Mouse (Mus musculus) forebrain, embryonic 15.5 days (tissue): ENCODE data around the gene Ppp2r5c. TPM values are rescaled to one million over a fixed set of nuclear protein-coding genes. Genes with fewer than 3 reads are reported as not detected.

ENCODE experiments used
- ATAC-seq: fragments of 200-750 bp; cut with Nextera tagmentation; replicated peaks from 2 replicates; pipeline ENCODE4 v1.8.0; 2017; ENCODE audit warnings: mild to moderate bottlenecking, moderate TSS enrichment, moderate library complexity
- H3K27ac ChIP-seq: fragments of 300-500 bp; sonication (generic); replicated peaks from 2 replicates; pipeline ENCODE4 v1.5.1; 2015; ENCODE audit warnings: mild to moderate bottlenecking, inconsistent platforms
- H3K27me3 ChIP-seq: fragments of 300-500 bp; sonication (generic); 2 replicates; pipeline ENCODE4 v1.6.1; 2015; ENCODE audit warnings: inconsistent platforms
- H3K36me3 ChIP-seq: fragments of 300-500 bp; sonication (generic); 2 replicates; pipeline ENCODE4 v1.6.1; 2015; ENCODE audit warnings: mild to moderate bottlenecking, inconsistent platforms
- H3K4me1 ChIP-seq: fragments of 300-500 bp; sonication (generic); 2 replicates; pipeline ENCODE4 v1.6.1; 2015; ENCODE audit warnings: inconsistent platforms
- H3K4me2 ChIP-seq: fragments of 300-500 bp; sonication (generic); replicated peaks from 2 replicates; pipeline ENCODE4 v1.6.1; 2015; ENCODE audit warnings: mild to moderate bottlenecking, inconsistent platforms
- H3K4me3 ChIP-seq: fragments of 300-500 bp; sonication (generic); 2 replicates; pipeline ENCODE4 v1.5.1; 2015; ENCODE audit warnings: mild to moderate bottlenecking, inconsistent platforms
- H3K9ac ChIP-seq: fragments of 300-500 bp; sonication (generic); replicated peaks from 2 replicates; pipeline ENCODE4 v1.6.1; 2015; ENCODE audit warnings: mild to moderate bottlenecking, inconsistent platforms
- H3K9me3 ChIP-seq: fragments of 300-500 bp; sonication (generic); 2 replicates; pipeline ENCODE4 v1.6.1; 2016; ENCODE audit warnings: inconsistent platforms
- WGBS: fragments of 180-500 bp; shearing (Covaris S2); methylation state at CpG from one replicate; pipeline ENCODE4 v1.1.7; 2015; ENCODE audit warnings: mixed read lengths; 5-methylcytosine and 5-hydroxymethylcytosine counted together
- polyA plus RNA-seq: library from polyadenylated mRNA; unstranded; fragments of >200 nt; fragmentation: Nextera tagmentation; extraction: Ambion mirVana; gene quantifications from 2 replicates; pipeline ENCODE4 v1.2.1, GENCODE M21; 2015

The Ppp2r5c gene
- polyA plus RNA-seq, 1 experiment from 2014 or later: 137 TPM

DNA sequence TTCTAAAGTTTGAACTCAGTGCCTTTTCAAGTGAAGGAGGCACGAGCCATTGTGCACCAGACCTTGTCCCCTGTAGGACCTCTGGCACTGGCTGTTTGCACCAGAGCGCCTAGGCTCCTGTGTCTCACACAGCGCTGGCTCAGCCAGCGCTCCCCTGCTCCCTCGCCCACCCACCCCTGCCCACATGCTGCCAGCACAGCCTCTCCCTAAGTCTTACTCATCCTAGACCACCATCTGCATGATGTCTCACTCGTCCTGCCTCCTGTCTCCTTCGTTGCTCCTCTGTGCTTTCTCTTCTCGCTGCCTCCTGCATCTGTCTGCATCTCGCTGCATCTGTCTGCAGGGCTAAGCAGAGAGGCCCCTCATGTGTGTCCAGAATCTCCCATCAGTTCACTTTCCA lies 131.4 kb downstream of the Ppp2r5c start:
- H3K36me3 ChIP-seq: no peaks in the 10 kb centered on the region; the same call in 1 of the 2 replicates
- no peak for ATAC-seq
- no peak overlapping the region for H3K27ac ChIP-seq
- 88% methylated on average over 9 of the region's 9 CpGs for whole genome bisulfite sequencing
- H3K4me2 ChIP-seq: no peak overlapping the region
- H3K9ac ChIP-seq: no peak overlapping the region
- no peaks in the 10 kb centered on the region for H3K4me1 ChIP-seq
- no peak overlapping the region for H3K4me3 ChIP-seq
- no peaks in the 10 kb centered on the region for H3K9me3 ChIP-seq
- H3K27me3 ChIP-seq: no peaks in the 10 kb centered on the region

DNA sequence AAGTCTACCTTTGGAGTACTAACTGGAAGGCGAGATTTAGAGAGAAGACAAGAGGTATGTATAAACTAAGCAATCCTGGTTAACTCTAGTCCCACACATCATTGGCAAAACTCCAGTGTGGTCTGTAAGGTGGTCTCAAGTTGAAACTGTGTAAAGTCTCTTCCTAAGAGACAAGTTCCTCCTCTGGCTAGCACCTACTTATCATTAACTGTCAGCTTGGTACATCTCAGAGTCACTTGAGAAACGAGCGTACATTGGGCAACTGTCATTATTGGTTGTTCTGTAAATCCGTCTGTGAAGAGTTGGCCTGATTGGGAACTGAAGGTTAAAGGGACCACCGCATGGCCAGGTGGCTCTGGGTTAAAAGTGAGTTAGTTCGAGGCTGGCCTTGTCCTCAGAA lies 141.7 kb downstream of the Ppp2r5c start:
- ATAC-seq: no peak
- Histone ChIP-seq H3K4me1 (peaks cover 15% of the 10 kb centered on the region), H3K9ac (no peak overlapping the region), H3K4me3 (no peak overlapping the region), H3K4me2 (no peak overlapping the region), H3K36me3 (no peaks in the 10 kb centered on the region), H3K9me3 (no peaks in the 10 kb centered on the region), H3K27ac (no peak overlapping the region), H3K27me3 (no peaks in the 10 kb centered on the region)
- 81% methylated on average over 6 of the region's 6 CpGs for WGBS

DNA sequence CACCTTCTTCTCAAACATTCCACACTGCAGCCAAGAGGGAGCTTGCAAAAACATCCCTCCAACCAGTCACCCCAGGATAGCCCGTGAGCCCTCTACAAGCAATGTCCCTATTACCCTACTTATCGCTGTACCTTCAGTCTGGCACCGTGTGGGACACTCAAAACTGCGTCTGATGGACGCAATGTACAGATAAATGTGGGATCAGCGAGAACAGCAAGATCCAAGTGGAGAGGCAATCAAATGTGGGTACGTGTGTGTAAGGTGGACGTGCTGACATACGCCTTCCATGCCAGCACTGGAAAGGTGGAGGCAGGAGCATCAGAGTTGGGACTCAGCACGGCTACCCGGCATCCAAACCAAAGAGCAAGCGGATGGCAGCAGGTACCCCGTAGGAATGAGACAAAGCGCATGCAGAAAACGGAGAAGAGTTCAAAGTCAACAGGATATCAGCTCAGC lies 143.9 kb downstream of the Ppp2r5c start:
- Histone ChIP-seq H3K27ac (peak overlapping the region; percentile 96), H3K36me3 (no peaks in the 10 kb centered on the region), H3K9me3 (no peaks in the 10 kb centered on the region), H3K4me1 (peaks cover 15% of the 10 kb centered on the region), H3K4me3 (peak overlapping the region; percentile 83), H3K4me2 (peak overlapping the region; percentile 93), H3K27me3 (no peaks in the 10 kb centered on the region), H3K9ac (peak overlapping the region; percentile 92)
- 2% methylated on average over 15 of the region's 15 CpGs for WGBS
- peak; percentile 7; the same call in 1 of the 2 replicates for ATAC-seq

DNA sequence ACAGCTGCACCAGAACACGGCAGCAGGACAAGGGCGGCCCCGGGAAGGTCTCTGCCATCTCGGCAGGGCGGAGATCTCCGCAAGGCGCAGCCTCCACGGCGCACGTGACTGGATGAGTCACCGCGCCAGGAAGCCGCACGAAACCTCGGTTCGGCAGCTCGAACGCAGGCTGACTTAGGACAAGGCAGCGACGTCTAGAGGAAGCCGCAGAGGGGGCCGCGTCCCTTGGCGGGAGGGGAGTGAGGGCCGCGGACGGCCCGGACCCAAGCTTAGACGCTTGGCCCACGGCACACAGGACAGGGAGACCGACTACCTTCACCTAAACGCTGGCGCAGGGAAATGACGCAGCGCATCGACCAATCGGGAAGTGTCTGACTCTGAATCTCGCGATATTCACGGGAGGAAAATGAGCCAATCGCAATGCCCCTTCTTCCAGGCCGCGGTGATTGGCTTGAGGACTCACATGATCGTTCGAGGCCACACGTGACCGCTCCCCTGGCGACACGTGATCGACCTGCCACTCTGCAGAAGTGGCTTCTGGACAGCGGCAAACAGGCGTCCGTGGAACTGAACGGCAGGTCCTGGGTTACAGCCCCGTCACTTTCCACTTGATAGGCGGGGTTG lies 144.5 kb downstream of the Ppp2r5c start:
- under 1% methylated on average over 56 of the region's 56 CpGs for WGBS

DNA sequence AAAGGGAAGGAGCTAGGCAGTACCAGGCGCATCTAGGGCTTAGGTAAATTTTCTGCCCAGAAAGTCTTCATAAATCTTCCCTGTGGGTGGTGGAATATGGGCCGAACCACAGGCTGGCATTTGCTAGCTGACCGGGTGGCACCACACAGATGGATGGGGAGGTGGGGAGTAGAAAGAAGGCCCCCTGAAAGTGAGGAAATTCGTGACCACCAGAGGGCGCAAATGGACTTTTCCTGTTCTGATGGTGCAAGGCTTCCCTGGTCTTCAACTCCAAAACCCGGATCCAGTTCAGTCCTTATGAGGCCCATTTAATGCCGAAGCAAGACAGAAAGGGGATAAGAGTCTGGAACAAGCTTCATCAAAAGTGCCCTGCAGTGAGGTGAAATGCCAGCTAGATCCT lies 151.6 kb downstream of the Ppp2r5c start:
- Histone ChIP-seq H3K27me3 (no peaks in the 10 kb centered on the region), H3K9ac (no peak overlapping the region), H3K4me2 (no peak overlapping the region), H3K4me3 (no peak overlapping the region), H3K9me3 (no peaks in the 10 kb centered on the region), H3K36me3 (no peaks in the 10 kb centered on the region), H3K27ac (no peak overlapping the region), H3K4me1 (peaks cover 25% of the 10 kb centered on the region)
- no peak for ATAC-seq
- WGBS: 6% methylated on average over 7 of the region's 7 CpGs

More for the DNA sequence above, 144.5 kb downstream of the Ppp2r5c start:
- Histone ChIP-seq H3K27me3 (no peaks in the 10 kb centered on the region), H3K4me3 (peak overlapping the region; percentile 83), H3K9ac (peak overlapping the region; percentile 92), H3K9me3 (no peaks in the 10 kb centered on the region), H3K36me3 (no peaks in the 10 kb centered on the region), H3K4me2 (peak overlapping the region; percentile 93), H3K27ac (peak overlapping the region; percentile 96), H3K4me1 (peaks cover 15% of the 10 kb centered on the region)
- peak; percentile 96 for ATAC-seq

DNA sequence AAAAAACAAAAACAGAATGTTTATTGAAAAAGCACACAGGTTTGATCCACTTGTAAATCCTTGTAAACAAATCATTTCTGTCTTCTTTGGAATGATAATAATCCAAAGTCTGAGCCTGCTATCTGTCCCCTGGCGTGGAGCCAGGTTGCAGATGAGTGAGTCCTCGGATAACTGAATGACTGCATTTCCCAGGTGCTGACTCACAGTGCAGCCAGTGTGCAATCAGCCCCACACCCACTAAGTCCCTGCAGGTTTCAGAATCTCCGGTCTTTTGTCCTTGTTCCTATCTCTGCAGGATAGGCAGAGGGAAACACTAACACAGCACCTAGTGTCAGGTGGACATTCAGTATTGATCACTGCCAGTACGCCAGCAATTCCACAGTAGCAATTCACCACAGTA lies 152.9 kb downstream of the Ppp2r5c start:
- no peak for ATAC-seq
- no peaks in the 10 kb centered on the region for H3K27me3 ChIP-seq
- no peak overlapping the region for H3K4me3 ChIP-seq
- peaks cover 35% of the 10 kb centered on the region for H3K4me1 ChIP-seq
- no peaks in the 10 kb centered on the region for H3K36me3 ChIP-seq
- no peak overlapping the region for H3K9ac ChIP-seq
- H3K4me2 ChIP-seq: no peak overlapping the region
- no peaks in the 10 kb centered on the region for H3K9me3 ChIP-seq
- no peak overlapping the region for H3K27ac ChIP-seq
- WGBS: 64% methylated on average over 4 of the region's 4 CpGs

DNA sequence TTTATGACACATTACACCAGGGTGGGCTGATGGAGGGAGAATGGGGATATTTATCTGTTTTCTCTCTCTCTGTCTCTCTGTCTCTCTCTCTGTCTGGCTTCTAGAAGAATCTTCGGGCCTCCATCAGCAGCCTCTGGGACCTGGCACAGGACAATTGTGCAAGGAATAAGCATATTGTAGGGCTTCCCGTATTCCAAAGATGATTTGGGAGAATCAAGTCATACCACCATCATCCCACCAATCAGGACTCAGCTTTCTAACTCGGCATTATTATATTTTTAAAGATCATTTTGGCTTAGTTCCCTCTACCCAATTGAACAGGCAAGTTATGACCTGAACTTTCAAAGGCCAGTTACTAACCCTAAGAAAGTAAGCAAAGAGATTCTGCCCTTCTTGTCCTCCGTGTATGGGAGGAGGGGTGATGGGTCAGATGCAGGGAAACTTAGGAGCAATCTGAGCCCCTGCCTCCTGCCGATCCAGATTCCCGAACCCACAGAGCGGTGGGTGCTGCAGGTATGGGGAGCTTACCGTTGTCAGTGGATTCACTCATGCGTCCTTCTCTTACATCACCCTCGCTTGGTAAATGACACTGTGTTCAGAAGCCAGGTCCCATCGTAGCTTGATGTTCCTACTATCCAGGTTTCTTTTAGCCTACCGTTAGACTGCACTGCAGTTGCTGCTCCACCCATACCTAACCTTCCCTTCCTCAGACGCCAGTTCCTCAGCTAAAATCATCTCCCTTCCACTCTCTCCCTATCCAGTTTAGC lies 153.5 kb downstream of the Ppp2r5c start:
- Histone ChIP-seq H3K9ac (peak overlapping the region; percentile 96), H3K36me3 (no peaks in the 10 kb centered on the region), H3K9me3 (no peaks in the 10 kb centered on the region), H3K4me3 (peak overlapping the region; percentile 68), H3K4me1 (peaks cover 37% of the 10 kb centered on the region), H3K27ac (no peak overlapping the region), H3K27me3 (no peaks in the 10 kb centered on the region), H3K4me2 (peak overlapping the region; percentile 77)
- ATAC-seq: no peak; the same call in 1 of the 2 replicates
- 55% methylated on average over 13 of the region's 13 CpGs for WGBS

DNA sequence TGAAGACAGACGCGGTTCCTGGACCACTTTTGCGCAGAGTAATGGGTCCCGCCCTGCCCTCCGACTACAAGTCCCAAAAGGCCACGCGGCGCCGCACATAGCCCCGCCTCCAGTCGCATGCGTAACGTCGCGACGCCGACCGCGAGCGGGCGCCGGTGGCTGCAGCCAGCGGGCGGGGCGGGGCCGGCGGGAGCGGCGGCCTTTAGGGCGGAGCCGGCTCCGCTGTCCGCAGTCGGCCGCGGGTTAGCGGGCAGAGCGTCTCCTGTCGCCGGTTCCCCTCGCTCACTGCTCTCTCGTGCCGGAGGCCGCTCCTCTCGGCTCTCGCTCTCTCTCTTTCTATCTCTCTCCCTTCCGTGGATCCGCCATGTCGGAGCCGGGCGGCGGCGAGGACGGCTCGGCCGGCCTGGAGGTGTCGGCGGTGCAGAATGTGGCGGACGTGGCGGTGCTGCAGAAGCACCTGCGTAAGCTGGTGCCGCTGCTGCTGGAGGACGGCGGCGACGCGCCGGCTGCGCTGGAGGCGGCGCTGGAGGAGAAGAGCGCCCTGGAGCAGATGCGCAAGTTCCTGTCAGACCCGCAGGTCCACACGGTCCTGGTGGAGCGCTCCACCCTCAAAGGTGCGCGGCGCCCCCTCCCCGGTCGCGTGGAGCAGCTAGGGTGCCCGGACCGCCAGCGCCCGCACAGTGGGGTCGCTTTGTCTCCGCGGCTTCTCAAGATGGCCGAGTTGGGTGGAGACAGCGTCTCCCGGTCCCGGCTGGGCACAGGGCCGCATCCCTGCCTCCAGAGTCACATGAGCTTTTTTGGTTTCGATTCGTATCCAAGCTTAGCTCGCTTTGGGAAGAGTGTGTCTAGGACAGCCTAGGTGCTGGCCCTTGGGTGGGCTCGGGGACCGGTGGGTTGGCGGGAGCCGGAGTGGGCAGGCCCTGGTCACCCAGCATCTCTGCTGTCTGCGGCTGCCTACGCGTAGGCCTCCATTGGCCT lies 154.6 kb downstream of the Ppp2r5c start, which contains the start of gene Dync1h1:
Dync1h1 (plus strand) TSS at position 212 of the 978 bp plus-strand sequence.
- Histone ChIP-seq H3K27ac (peak within 1 kb of the TSS; percentile 96), H3K4me2 (peak within 1 kb of the TSS; percentile 77), H3K9ac (peak within 1 kb of the TSS; percentile 96), H3K9me3 (no peaks in the 10 kb centered on the region), H3K36me3 (no peaks in the 10 kb centered on the region), H3K27me3 (no peaks in the 10 kb centered on the region), H3K4me1 (peaks cover 37% of the 10 kb centered on the region), H3K4me3 (peak within 1 kb of the TSS; percentile 68)
- ATAC-seq: peak; percentile 95
- under 1% methylated on average over 104 of the region's 105 CpGs for WGBS

DNA sequence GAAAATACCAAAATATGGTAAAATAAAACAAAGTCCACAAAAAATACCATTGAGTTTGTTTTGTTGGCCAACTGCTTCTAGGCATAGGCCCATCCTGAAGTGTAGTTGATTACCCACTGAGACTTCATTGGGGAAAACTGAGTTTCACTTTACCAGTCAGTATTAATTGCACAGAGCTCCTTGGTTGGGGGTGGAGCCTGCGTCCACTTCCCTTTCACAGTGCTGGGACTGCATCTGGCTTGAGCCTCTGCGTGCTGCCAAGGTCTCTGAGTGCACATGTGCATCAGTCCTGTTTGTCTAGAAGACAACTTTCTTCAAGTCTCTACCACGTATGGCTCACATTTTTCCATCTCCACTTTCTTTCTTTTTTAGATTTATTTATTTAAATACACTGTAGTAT lies 159.2 kb downstream of the Ppp2r5c start:
- H3K27me3 ChIP-seq: no peaks in the 10 kb centered on the region
- H3K4me1 ChIP-seq: peaks cover 26% of the 10 kb centered on the region
- WGBS: 88% methylated on average over 3 of the region's 3 CpGs
- ATAC-seq: no peak
- H3K36me3 ChIP-seq: peaks cover 2% of the 10 kb centered on the region; the same call in 1 of the 2 replicates
- H3K4me3 ChIP-seq: no peak overlapping the region
- no peak overlapping the region for H3K9ac ChIP-seq
- no peak overlapping the region for H3K4me2 ChIP-seq
- H3K9me3 ChIP-seq: no peaks in the 10 kb centered on the region
- H3K27ac ChIP-seq: no peak overlapping the region

DNA sequence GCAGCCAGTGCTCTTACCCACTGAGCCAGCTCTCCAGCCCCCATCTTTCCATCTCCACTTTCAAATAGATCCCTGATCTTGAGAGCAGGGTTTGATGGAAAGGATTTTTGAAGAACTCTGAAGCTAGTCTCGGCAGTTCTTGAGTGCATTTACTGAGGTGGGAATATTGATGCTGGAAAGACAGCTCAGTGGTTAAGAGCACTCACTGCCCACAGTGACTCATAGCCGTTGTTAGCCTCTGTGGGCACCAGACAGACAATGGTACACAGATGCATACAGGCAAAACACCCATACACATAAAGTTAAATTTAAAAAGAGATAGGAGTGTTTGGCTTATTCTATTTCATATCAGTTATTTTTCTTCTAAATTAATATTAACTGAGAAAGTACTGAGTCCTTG lies 159.8 kb downstream of the Ppp2r5c start:
- WGBS: 79% methylated on average over 2 of the region's 2 CpGs

DNA sequence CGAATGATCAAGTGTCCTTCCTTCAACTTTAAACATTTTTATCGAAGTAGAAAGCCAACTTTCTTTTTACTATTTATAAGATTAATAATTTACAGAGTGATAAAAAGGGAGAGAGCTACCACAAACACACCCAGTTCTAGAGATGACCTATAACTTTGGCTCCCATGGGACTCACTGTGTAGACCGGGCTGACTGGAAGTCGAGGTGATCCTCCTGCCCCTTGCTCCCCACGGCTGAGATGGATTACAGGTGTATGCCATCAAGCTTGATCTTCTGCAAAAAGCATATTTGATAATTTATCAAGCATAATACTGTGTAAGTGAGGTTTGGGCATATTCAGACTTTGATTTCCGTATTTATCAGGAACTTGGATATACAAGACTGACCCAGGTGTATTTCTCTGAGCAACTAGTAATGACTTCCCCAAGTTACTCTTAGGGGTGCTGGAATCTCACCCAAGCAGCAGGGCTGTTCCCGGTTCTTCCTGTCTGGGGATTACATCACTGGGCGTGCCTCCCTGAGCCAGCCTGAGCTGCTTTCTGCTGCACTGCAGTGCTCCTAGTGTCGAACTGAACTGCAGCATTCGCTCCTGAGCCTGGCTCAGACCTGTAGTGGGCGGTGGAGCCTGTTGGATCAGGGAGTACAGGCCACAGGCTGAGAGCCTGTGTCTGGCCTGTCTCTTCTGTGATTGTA lies 161.7 kb downstream of the Ppp2r5c start:
- H3K9me3 ChIP-seq: no peaks in the 10 kb centered on the region
- no peak overlapping the region for H3K9ac ChIP-seq
- no peak overlapping the region for H3K4me3 ChIP-seq
- WGBS: 76% methylated on average over 11 of the region's 11 CpGs
- peaks cover 14% of the 10 kb centered on the region for H3K36me3 ChIP-seq
- H3K4me2 ChIP-seq: no peak overlapping the region
- peaks cover 12% of the 10 kb centered on the region for H3K4me1 ChIP-seq
- ATAC-seq: no peak
- no peaks in the 10 kb centered on the region for H3K27me3 ChIP-seq
- H3K27ac ChIP-seq: no peak overlapping the region

More for the DNA sequence above, 159.8 kb downstream of the Ppp2r5c start:
- Histone ChIP-seq H3K27me3 (no peaks in the 10 kb centered on the region), H3K4me1 (peaks cover 26% of the 10 kb centered on the region), H3K4me3 (no peak overlapping the region), H3K9me3 (no peaks in the 10 kb centered on the region), H3K4me2 (no peak overlapping the region), H3K9ac (no peak overlapping the region), H3K27ac (no peak overlapping the region), H3K36me3 (peaks cover 2% of the 10 kb centered on the region; the same call in 1 of the 2 replicates)
- no peak for ATAC-seq
